Mouse (Mus musculus) hindbrain, embryonic 15.5 days (tissue): ENCODE results near the gene Fstl4. TPM values are rescaled to one million over a fixed set of nuclear protein-coding genes. Genes with fewer than 3 reads are reported as not detected.

Source experiments
- ATAC-seq: fragments of 200-750 bp; cut with Nextera tagmentation; 2 replicates; pipeline ENCODE4 v1.8.0; 2017; ENCODE audit warnings: low read depth, moderate number of reproducible peaks, moderate TSS enrichment; ENCODE audit not compliant: low FRiP score
- H3K27ac ChIP-seq: fragments of 300-500 bp; sonication (generic); replicated peaks from 2 replicates; pipeline ENCODE4 v1.5.1; 2015; ENCODE audit warnings: mild to moderate bottlenecking, inconsistent platforms
- H3K27me3 ChIP-seq: fragments of 300-500 bp; sonication (generic); 2 replicates; pipeline ENCODE4 v1.6.1; 2015; ENCODE audit warnings: control low read depth, inconsistent platforms
- H3K36me3 ChIP-seq: fragments of 300-500 bp; sonication (generic); 2 replicates; pipeline ENCODE4 v1.6.1; 2015; ENCODE audit warnings: control low read depth, inconsistent platforms
- H3K4me1 ChIP-seq: fragments of 300-500 bp; sonication (generic); replicated peaks from 2 replicates; pipeline ENCODE4 v1.6.1; 2015; ENCODE audit warnings: control low read depth, inconsistent platforms
- H3K4me2 ChIP-seq: fragments of 300-500 bp; sonication (generic); 2 replicates; pipeline ENCODE4 v1.6.1; 2015; ENCODE audit warnings: moderate library complexity, mild to moderate bottlenecking, inconsistent platforms
- H3K4me3 ChIP-seq: fragments of 300-500 bp; sonication (generic); 2 replicates; pipeline ENCODE4 v1.5.1; 2015; ENCODE audit warnings: mild to moderate bottlenecking, inconsistent platforms
- H3K9ac ChIP-seq: fragments of 300-500 bp; sonication (generic); 2 replicates; pipeline ENCODE4 v1.6.1; 2015; ENCODE audit warnings: inconsistent platforms
- H3K9me3 ChIP-seq: fragments of 300-500 bp; sonication (generic); 2 replicates; pipeline ENCODE4 v1.6.1; 2016; ENCODE audit warnings: control low read depth, inconsistent platforms
- WGBS: fragments of 180-500 bp; shearing (Covaris S2); methylation state at CpG from one replicate; pipeline ENCODE4 v1.1.7; 2015; 5-methylcytosine and 5-hydroxymethylcytosine counted together
- polyA plus RNA-seq: library from polyadenylated mRNA; unstranded; fragments of >200 nt; fragmentation: Nextera tagmentation; extraction: Ambion mirVana; gene quantifications from 2 replicates; pipeline ENCODE4 v1.2.1, GENCODE M21; 2015

Fstl4 gene
- polyA plus RNA-seq, 1 experiment from 2014 or later, result 16.5 TPM

- 88% methylated on average over 19 of the region's 19 CpGs for WGBS
- no peaks in the 10 kb centered on the region for H3K9me3 ChIP-seq
- no peak for ATAC-seq
These were observed 111.7 kb downstream of the Fstl4 start for GRCm38 (mm10) chr11:52875916-52876765.

GRCm38 (mm10) chr11:52877662-52878061 is 113.2 kb downstream of the Fstl4 start:
- Histone ChIP-seq H3K4me3 (no peak overlapping the region), H3K36me3 (no peaks in the 10 kb centered on the region), H3K9ac (no peak overlapping the region), H3K4me1 (peaks cover 4% of the 10 kb centered on the region; the same call in 1 of the 2 replicates), H3K27ac (no peak overlapping the region), H3K27me3 (no peaks in the 10 kb centered on the region), H3K4me2 (no peak overlapping the region), H3K9me3 (no peaks in the 10 kb centered on the region)
- 80% methylated on average over 2 of the region's 2 CpGs for WGBS
- no peak for ATAC-seq

More at GRCm38 (mm10) chr11:52875916-52876765, 111.7 kb downstream of the Fstl4 start:
- Histone ChIP-seq H3K27ac (no peak overlapping the region), H3K36me3 (no peaks in the 10 kb centered on the region), H3K4me3 (no peak overlapping the region), H3K4me2 (no peak overlapping the region), H3K9ac (no peak overlapping the region), H3K4me1 (peaks cover 4% of the 10 kb centered on the region; the same call in 1 of the 2 replicates), H3K27me3 (no peaks in the 10 kb centered on the region)

DNA sequence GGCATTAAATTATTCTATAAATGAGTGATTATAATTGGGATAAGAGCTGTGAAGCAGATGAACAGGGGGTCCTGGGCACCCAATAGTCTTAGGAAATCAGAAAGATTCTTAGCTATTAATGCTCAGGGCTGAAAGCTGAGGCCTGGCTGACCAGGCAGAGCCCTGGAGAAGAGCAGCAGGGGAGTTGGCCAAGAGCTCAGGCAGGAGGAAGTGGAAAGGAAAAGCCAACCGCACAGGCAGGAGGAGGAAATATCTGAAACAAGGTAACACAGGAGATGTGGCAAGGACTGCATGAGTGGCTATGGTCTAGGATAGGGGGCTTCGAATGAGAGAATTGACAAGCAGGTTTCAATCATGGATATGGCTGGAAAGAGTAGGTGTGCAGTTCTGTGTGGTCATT is 115.5 kb downstream of the Fstl4 start:
- WGBS, result 93% methylated on average over 2 of the region's 2 CpGs
- no peak overlapping the region for H3K4me2 ChIP-seq
- no peak overlapping the region for H3K4me3 ChIP-seq
- no peak overlapping the region for H3K9ac ChIP-seq
- no peak overlapping the region for H3K27ac ChIP-seq
- ATAC-seq, result no peak
- no peaks in the 10 kb centered on the region for H3K9me3 ChIP-seq
- no peaks in the 10 kb centered on the region for H3K36me3 ChIP-seq
- no peaks in the 10 kb centered on the region for H3K27me3 ChIP-seq
- H3K4me1 ChIP-seq, result peaks cover 4% of the 10 kb centered on the region; the same call in 1 of the 2 replicates

DNA sequence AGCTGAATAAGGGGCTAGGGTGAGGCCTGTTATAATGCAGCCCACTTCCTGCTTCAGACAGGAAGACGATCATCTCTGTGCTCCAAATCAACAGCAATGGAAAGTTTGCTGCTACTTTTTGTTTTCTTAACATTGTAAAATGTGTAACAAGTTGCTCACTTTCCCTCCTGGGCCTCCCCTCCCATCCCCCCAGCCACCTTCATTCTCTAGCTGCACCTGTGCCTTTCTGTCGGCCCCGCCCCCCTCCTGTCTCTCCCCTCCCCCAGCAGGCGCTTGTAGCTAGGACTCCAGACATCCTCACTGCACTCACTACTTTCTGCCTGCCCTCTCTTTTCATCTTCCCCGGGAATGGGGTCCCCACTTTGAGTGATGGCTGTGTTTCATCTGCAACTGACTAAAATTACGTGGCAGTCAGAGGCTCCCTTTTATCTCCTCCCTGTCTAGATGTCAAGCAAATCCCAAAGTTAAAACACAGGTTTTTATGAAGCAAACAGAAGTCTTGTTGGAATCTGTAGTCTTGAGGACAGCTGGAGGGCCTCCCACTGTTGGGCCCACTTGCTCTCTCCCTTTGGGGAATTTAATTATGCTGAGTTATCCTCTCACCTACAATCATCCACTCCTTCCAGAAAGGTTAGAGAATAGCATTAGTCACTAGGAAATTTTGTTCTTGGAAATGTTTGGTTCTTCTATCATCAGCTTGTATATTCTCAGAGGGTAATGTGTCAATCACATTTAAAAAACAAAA is 122.3 kb downstream of the Fstl4 start:
- 27% methylated on average over 6 of the region's 6 CpGs for WGBS

GRCm38 (mm10) chr11:52888150-52888549 is 123.7 kb downstream of the Fstl4 start:
- Histone ChIP-seq H3K4me1 (peaks cover 28% of the 10 kb centered on the region; the same call in 1 of the 2 replicates), H3K4me3 (no peak overlapping the region), H3K9me3 (no peaks in the 10 kb centered on the region), H3K9ac (no peak overlapping the region), H3K4me2 (no peak overlapping the region), H3K27me3 (no peaks in the 10 kb centered on the region), H3K36me3 (no peaks in the 10 kb centered on the region), H3K27ac (no peak overlapping the region)
- no peak for ATAC-seq
- 34% methylated on average over 6 of the region's 6 CpGs for WGBS

More for the DNA sequence above, 122.3 kb downstream of the Fstl4 start:
- Histone ChIP-seq H3K27me3 (no peaks in the 10 kb centered on the region), H3K4me2 (no peak overlapping the region), H3K4me1 (peaks cover 28% of the 10 kb centered on the region; the same call in 1 of the 2 replicates), H3K9ac (no peak overlapping the region), H3K36me3 (no peaks in the 10 kb centered on the region), H3K4me3 (no peak overlapping the region), H3K27ac (no peak overlapping the region), H3K9me3 (no peaks in the 10 kb centered on the region)
- ATAC-seq, result no peak

- H3K9ac ChIP-seq, result no peak overlapping the region
- 76% methylated on average over 4 of the region's 4 CpGs for WGBS
- H3K4me1 ChIP-seq, result peaks cover 28% of the 10 kb centered on the region; the same call in 1 of the 2 replicates
- H3K4me2 ChIP-seq, result no peak overlapping the region
- H3K9me3 ChIP-seq, result no peaks in the 10 kb centered on the region
- no peak for ATAC-seq
- no peak overlapping the region for H3K27ac ChIP-seq
- H3K27me3 ChIP-seq, result no peaks in the 10 kb centered on the region
- no peak overlapping the region for H3K4me3 ChIP-seq
- no peaks in the 10 kb centered on the region for H3K36me3 ChIP-seq
These were observed 125.1 kb downstream of the Fstl4 start for GRCm38 (mm10) chr11:52889527-52889926.

GRCm38 (mm10) chr11:52890156-52890555 is 125.7 kb downstream of the Fstl4 start:
- H3K4me2 ChIP-seq, result no peak overlapping the region
- H3K36me3 ChIP-seq, result no peaks in the 10 kb centered on the region
- no peak overlapping the region for H3K4me3 ChIP-seq
- H3K4me1 ChIP-seq, result peaks cover 28% of the 10 kb centered on the region; the same call in 1 of the 2 replicates
- H3K27me3 ChIP-seq, result no peaks in the 10 kb centered on the region
- peak overlapping the region; percentile 3; the same call in 1 of the 2 replicates for H3K9ac ChIP-seq
- ATAC-seq, result no peak
- 83% methylated on average over 7 of the region's 7 CpGs for WGBS
- no peak overlapping the region for H3K27ac ChIP-seq
- H3K9me3 ChIP-seq, result no peaks in the 10 kb centered on the region

DNA sequence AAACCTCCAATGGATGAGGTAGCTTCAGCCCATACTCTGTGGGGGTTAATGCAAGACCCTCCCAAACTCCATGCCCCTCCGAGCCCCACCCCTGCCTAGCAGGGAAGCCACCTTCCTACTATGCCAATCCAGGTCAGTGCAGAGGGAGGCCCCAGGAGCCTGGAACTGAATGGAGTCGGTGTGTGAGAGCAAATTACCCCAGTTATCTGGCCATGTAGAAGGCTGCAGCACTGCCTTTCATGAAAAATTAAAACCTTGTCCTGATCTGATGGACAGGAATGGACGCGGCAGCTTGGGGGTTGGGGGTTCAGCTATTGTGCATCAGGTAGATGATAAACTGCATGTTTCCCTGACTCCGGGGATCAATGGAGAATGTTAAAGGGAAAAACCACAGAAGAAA is 139.7 kb downstream of the Fstl4 start:
- H3K9me3 ChIP-seq, result no peaks in the 10 kb centered on the region
- no peaks in the 10 kb centered on the region for H3K36me3 ChIP-seq

GRCm38 (mm10) chr11:52910788-52911187 is 146.4 kb downstream of the Fstl4 start:
- Histone ChIP-seq H3K27ac (no peak overlapping the region), H3K9ac (no peak overlapping the region), H3K4me1 (no peaks in the 10 kb centered on the region; the same call in 1 of the 2 replicates), H3K36me3 (no peaks in the 10 kb centered on the region), H3K9me3 (no peaks in the 10 kb centered on the region), H3K4me3 (no peak overlapping the region), H3K27me3 (no peaks in the 10 kb centered on the region), H3K4me2 (no peak overlapping the region)
- WGBS, result 54% methylated on average over 7 of the region's 7 CpGs
- ATAC-seq, result no peak

More for the DNA sequence above, 139.7 kb downstream of the Fstl4 start:
- 66% methylated on average over 5 of the region's 5 CpGs for WGBS
- ATAC-seq, result no peak
- no peaks in the 10 kb centered on the region for H3K4me1 ChIP-seq
- H3K4me3 ChIP-seq, result no peak overlapping the region
- no peak overlapping the region for H3K4me2 ChIP-seq
- H3K27me3 ChIP-seq, result no peaks in the 10 kb centered on the region
- no peak overlapping the region for H3K9ac ChIP-seq
- no peak overlapping the region for H3K27ac ChIP-seq

- Histone ChIP-seq H3K36me3 (no peaks in the 10 kb centered on the region), H3K4me2 (no peak overlapping the region), H3K9ac (no peak overlapping the region), H3K4me3 (no peak overlapping the region), H3K27me3 (no peaks in the 10 kb centered on the region), H3K27ac (no peak overlapping the region), H3K9me3 (no peaks in the 10 kb centered on the region), H3K4me1 (peaks cover 3% of the 10 kb centered on the region; the same call in 1 of the 2 replicates)
- ATAC-seq, result no peak
- WGBS, result 77% methylated on average over 6 of the region's 6 CpGs
These were observed 150.0 kb downstream of the Fstl4 start for GRCm38 (mm10) chr11:52914431-52914830.

DNA sequence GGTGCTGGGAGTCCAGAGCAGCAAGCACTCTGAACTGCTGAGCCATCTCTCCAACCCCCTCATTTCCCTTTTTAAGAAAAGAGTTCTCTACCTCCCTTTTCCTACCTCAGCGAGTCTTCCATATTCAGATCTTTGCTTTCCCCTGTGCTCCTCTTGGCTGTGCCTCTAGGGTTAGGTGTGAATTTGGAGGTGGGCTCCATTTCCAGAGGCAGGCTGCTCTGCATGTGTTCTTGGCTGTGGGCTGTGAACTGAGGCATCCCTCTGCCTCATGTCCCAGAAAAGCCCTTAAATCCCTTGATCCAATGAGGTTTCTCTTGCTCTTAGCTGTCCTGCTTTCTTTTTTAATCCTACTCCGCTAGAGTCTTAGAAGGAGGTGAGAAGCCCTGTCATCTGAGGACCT is 151.2 kb downstream of the Fstl4 start:
- no peak overlapping the region for H3K9ac ChIP-seq
- no peaks in the 10 kb centered on the region for H3K9me3 ChIP-seq
- no peak for ATAC-seq
- H3K4me3 ChIP-seq, result no peak overlapping the region
- 84% methylated on average over 2 of the region's 2 CpGs for WGBS
- no peaks in the 10 kb centered on the region for H3K36me3 ChIP-seq
- H3K27ac ChIP-seq, result no peak overlapping the region
- no peak overlapping the region for H3K4me2 ChIP-seq
- H3K27me3 ChIP-seq, result no peaks in the 10 kb centered on the region
- H3K4me1 ChIP-seq, result peaks cover 9% of the 10 kb centered on the region; the same call in 1 of the 2 replicates
